Mouse (Mus musculus) liver, embryonic 14.5 days (tissue): ENCODE measurements at regions not wholly inside any gene's neighbourhood (a gene's known extent, or its start where the extent isn't known, plus 50 kb on each side); places are given as distances from the start of the nearest gene placed in this dataset.

Experiments used
- CTCF ChIP-seq: IDR thresholded peaks from 2 replicates; pipeline ENCODE4 v1.5.1; 2016; ENCODE audit warnings: antibody characterized with exemption, low read depth, control low read depth
- EP300 ChIP-seq: IDR thresholded peaks from 2 replicates; pipeline ENCODE4 v1.6.1; 2016; ENCODE audit warnings: antibody characterized with exemption, low read depth

DNA sequence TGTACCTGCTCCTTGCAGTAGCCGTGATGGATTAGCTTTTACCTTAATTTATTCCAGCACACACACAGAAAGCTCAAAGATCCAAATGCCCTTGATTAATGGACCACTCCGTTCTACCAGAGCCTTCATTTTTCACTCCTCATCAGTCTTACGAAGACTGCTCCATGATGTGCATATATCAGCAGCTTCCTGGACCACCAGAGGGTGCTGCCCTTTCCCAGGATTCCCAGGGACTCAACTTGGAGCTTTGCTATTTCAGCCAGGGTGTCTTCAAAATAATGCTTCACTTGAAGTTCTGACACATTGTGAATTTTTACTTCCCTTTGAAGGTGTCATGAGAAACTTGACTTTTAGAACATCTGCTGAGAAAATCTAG lies 467.8 kb upstream of the Adamts9 start:
- no peak for TF ChIP-seq CTCF
- no peak for TF ChIP-seq EP300
